Mouse (Mus musculus): Measurements from ENCODE around the gene Accsl. TPM values are rescaled to one million over a fixed set of nuclear protein-coding genes. Genes with fewer than 3 reads are reported as not detected.

Accsl gene
- polyA plus RNA-seq, 1 experiment from 2014 or later: not detected

Other genes starting within 250 kb of the Accsl start
- 0.22 and 0.23 TPM in 2 replicates for gene Alx4, start 226.8 kb downstream of the Accsl start, polyA plus RNA-seq (2015; fragmentation: Nextera tagmentation; extraction: Ambion mirVana)
- 109 and 122 TPM in 2 replicates for gene Ext2, start 46.6 kb downstream of the Accsl start, polyA plus RNA-seq (2015; fragmentation: Nextera tagmentation; extraction: Ambion mirVana)
- gene Accs, start 19.2 kb downstream of the Accsl start, polyA plus RNA-seq (2015; fragmentation: Nextera tagmentation; extraction: Ambion mirVana): 8.7 and 10.6 TPM in 2 replicates
- gene Gm13889, start 88.0 kb upstream of the Accsl start, polyA plus RNA-seq (2015; fragmentation: Nextera tagmentation; extraction: Ambion mirVana): 9.2 and 11.1 TPM in 2 replicates
- gene Gm27027, start 127.2 kb upstream of the Accsl start, polyA plus RNA-seq (2015; fragmentation: Nextera tagmentation; extraction: Ambion mirVana): not detected in 2 replicates
- gene Alkbh3, start 141.7 kb upstream of the Accsl start, polyA plus RNA-seq (2015; fragmentation: Nextera tagmentation; extraction: Ambion mirVana): 59.3 and 69.5 TPM in 2 replicates